Mouse (Mus musculus): ENCODE measurements around the gene Zcchc2. TPM values are rescaled to one million over a fixed set of nuclear protein-coding genes. Genes with fewer than 3 reads are reported as not detected.

Gene Zcchc2
- polyA plus RNA-seq, 1 experiment, result 4.7 TPM

GRCm38 (mm10) chr1:106064711-106065110 is 74.5 kb downstream of the Zcchc2 start:
- H3K27me3 ChIP-seq (ENCODE audit: control insufficient read depth, insufficient read depth, insufficient read length), result no peaks in the 10 kb centered on the region
- H3K4me3 ChIP-seq, result no peak overlapping the region
- TF ChIP-seq SRF (IDR thresholded peaks at IDR 0.05; ENCODE audit: control insufficient read depth, insufficient read length, low read depth), result no peak
- TF ChIP-seq CEBPB (IDR thresholded peaks at IDR 0.05; ENCODE audit: insufficient read depth, poor library complexity, severe bottlenecking), result no peak
- TF ChIP-seq TCF3 (IDR thresholded peaks at IDR 0.05; ENCODE audit: insufficient read length, low read depth), result no peak
- TF ChIP-seq TCF12 (IDR thresholded peaks at IDR 0.05; ENCODE audit: insufficient read depth, poor library complexity, severe bottlenecking), result no peak
- no peak for TF ChIP-seq MYOD1 (IDR thresholded peaks at IDR 0.05; ENCODE audit: control insufficient read depth in 1 of 3, insufficient read length in 2 of 3, low read depth in 2 of 3)
- TF ChIP-seq POLR2A (IDR thresholded peaks at IDR 0.05; ENCODE audit: insufficient read length, low read depth), result no peak
- no peak for TF ChIP-seq POLR2AphosphoS2 (IDR thresholded peaks at IDR 0.05; ENCODE audit: insufficient read length, low read depth)
- no peak for TF ChIP-seq MAX (IDR thresholded peaks at IDR 0.05; ENCODE audit: low read depth)
- no peak for TF ChIP-seq E2F4 (IDR thresholded peaks at IDR 0.05; ENCODE audit: insufficient read depth)
- no peak for TF ChIP-seq REST (IDR thresholded peaks at IDR 0.05; ENCODE audit: insufficient read depth, insufficient read length)
- no peak for TF ChIP-seq MYOG (IDR thresholded peaks at IDR 0.05; ENCODE audit: control insufficient read depth in 1 of 3, insufficient read depth in 1 of 3, insufficient read length in 2 of 3, low read depth in 2 of 3)

GRCm38 (mm10) chr1:106065679-106066078 is 75.5 kb downstream of the Zcchc2 start:
- Histone ChIP-seq H3ac (ENCODE audit: control insufficient read depth, insufficient read length) (no peak overlapping the region), H3K4me2 (ENCODE audit: low read depth) (peak overlapping the region; percentile 65), H3K36me3 (ENCODE audit: control insufficient read depth, insufficient read depth) (no peaks in the 10 kb centered on the region), H3K79me2 (ENCODE audit: control insufficient read depth, insufficient read depth) (no peaks in the 10 kb centered on the region), H3K27me3 (ENCODE audit: control insufficient read depth, insufficient read depth, insufficient read length) (no peaks in the 10 kb centered on the region), H3K4me3 (no peak overlapping the region)
- TF ChIP-seq MYOD1 (IDR thresholded peaks at IDR 0.05; ENCODE audit: control insufficient read depth in 1 of 3, insufficient read length in 2 of 3, low read depth in 2 of 3) (peak; percentile 66 to 91 (median 82)), E2F4 (IDR thresholded peaks at IDR 0.05; ENCODE audit: insufficient read depth) (no peak), POLR2AphosphoS2 (IDR thresholded peaks at IDR 0.05; ENCODE audit: insufficient read length, low read depth) (no peak), SRF (IDR thresholded peaks at IDR 0.05; ENCODE audit: control insufficient read depth, insufficient read length, low read depth) (no peak), REST (IDR thresholded peaks at IDR 0.05; ENCODE audit: insufficient read depth, insufficient read length) (no peak), TCF3 (IDR thresholded peaks at IDR 0.05; ENCODE audit: insufficient read length, low read depth) (peak; percentile 83), TCF12 (IDR thresholded peaks at IDR 0.05; ENCODE audit: insufficient read depth, poor library complexity, severe bottlenecking) (peak; percentile 90), MYOG (IDR thresholded peaks at IDR 0.05; ENCODE audit: control insufficient read depth in 1 of 3, insufficient read depth in 1 of 3, insufficient read length in 2 of 3, low read depth in 2 of 3) (peak; percentile 77 to 91 (median 90)), MAX (IDR thresholded peaks at IDR 0.05; ENCODE audit: low read depth) (no peak), USF1 (IDR thresholded peaks at IDR 0.05; ENCODE audit: low read depth) (no peak)

More at GRCm38 (mm10) chr1:106064711-106065110, 74.5 kb downstream of the Zcchc2 start:
- H3ac ChIP-seq (ENCODE audit: control insufficient read depth, insufficient read length), result no peak overlapping the region
- H3K36me3 ChIP-seq (ENCODE audit: control insufficient read depth, insufficient read depth), result no peaks in the 10 kb centered on the region
- peak overlapping the region; percentile 20 for H3K4me2 ChIP-seq (ENCODE audit: low read depth)
- H3K79me2 ChIP-seq (ENCODE audit: control insufficient read depth, insufficient read depth), result no peaks in the 10 kb centered on the region

- H3K4me3 ChIP-seq, result no peak overlapping the region
- H3ac ChIP-seq (ENCODE audit: control insufficient read depth, insufficient read length), result no peak overlapping the region
- H3K36me3 ChIP-seq (ENCODE audit: control insufficient read depth, insufficient read depth), result no peaks in the 10 kb centered on the region
- no peak overlapping the region for H3K4me2 ChIP-seq (ENCODE audit: low read depth)
- no peaks in the 10 kb centered on the region for H3K79me2 ChIP-seq (ENCODE audit: control insufficient read depth, insufficient read depth)
- TF ChIP-seq USF1 (IDR thresholded peaks at IDR 0.05; ENCODE audit: low read depth) (no peak), POLR2AphosphoS2 (IDR thresholded peaks at IDR 0.05; ENCODE audit: insufficient read length, low read depth) (no peak), POLR2A (IDR thresholded peaks at IDR 0.05; ENCODE audit: insufficient read length, low read depth) (no peak), SRF (IDR thresholded peaks at IDR 0.05; ENCODE audit: control insufficient read depth, insufficient read length, low read depth) (no peak), TCF12 (IDR thresholded peaks at IDR 0.05; ENCODE audit: insufficient read depth, poor library complexity, severe bottlenecking) (no peak), CEBPB (IDR thresholded peaks at IDR 0.05; ENCODE audit: insufficient read depth, poor library complexity, severe bottlenecking) (no peak), E2F4 (IDR thresholded peaks at IDR 0.05; ENCODE audit: insufficient read depth) (no peak), MYOG (IDR thresholded peaks at IDR 0.05; ENCODE audit: control insufficient read depth in 1 of 3, insufficient read depth in 1 of 3, insufficient read length in 2 of 3, low read depth in 2 of 3) (no peak)
- no peaks in the 10 kb centered on the region for H3K27me3 ChIP-seq (ENCODE audit: control insufficient read depth, insufficient read depth, insufficient read length)
Measured at GRCm38 (mm10) chr1:106067306-106067705, 77.1 kb downstream of the Zcchc2 start.

- no peak for TF ChIP-seq MYOG (IDR thresholded peaks at IDR 0.05; ENCODE audit: control insufficient read depth in 1 of 3, insufficient read depth in 1 of 3, insufficient read length in 2 of 3, low read depth in 2 of 3)
- no peak for TF ChIP-seq POLR2A (IDR thresholded peaks at IDR 0.05; ENCODE audit: insufficient read length, low read depth)
- TF ChIP-seq TCF3 (IDR thresholded peaks at IDR 0.05; ENCODE audit: insufficient read length, low read depth), result no peak
- no peak for TF ChIP-seq POLR2AphosphoS2 (IDR thresholded peaks at IDR 0.05; ENCODE audit: insufficient read length, low read depth)
- TF ChIP-seq TCF12 (IDR thresholded peaks at IDR 0.05; ENCODE audit: insufficient read depth, poor library complexity, severe bottlenecking), result no peak
- TF ChIP-seq MAX (IDR thresholded peaks at IDR 0.05; ENCODE audit: low read depth), result no peak
- TF ChIP-seq CEBPB (IDR thresholded peaks at IDR 0.05; ENCODE audit: insufficient read depth, poor library complexity, severe bottlenecking), result no peak
- TF ChIP-seq USF1 (IDR thresholded peaks at IDR 0.05; ENCODE audit: low read depth), result no peak
- no peak for TF ChIP-seq E2F4 (IDR thresholded peaks at IDR 0.05; ENCODE audit: insufficient read depth)
- Histone ChIP-seq H3K4me2 (ENCODE audit: low read depth) (no peak overlapping the region), H3K79me2 (ENCODE audit: control insufficient read depth, insufficient read depth) (no peaks in the 10 kb centered on the region), H3K36me3 (ENCODE audit: control insufficient read depth, insufficient read depth) (no peaks in the 10 kb centered on the region), H3K4me3 (no peak overlapping the region), H3ac (ENCODE audit: control insufficient read depth, insufficient read length) (no peak overlapping the region), H3K27me3 (ENCODE audit: control insufficient read depth, insufficient read depth, insufficient read length) (no peaks in the 10 kb centered on the region)
Measured at GRCm38 (mm10) chr1:106069867-106070543, 79.8 kb downstream of the Zcchc2 start.

Data from myocyte (in vitro differentiated cells).